Mouse (Mus musculus) MEL (cell line): ENCODE results near the gene Oip5. TPM values are rescaled to one million over a fixed set of nuclear protein-coding genes. Genes with fewer than 3 reads are reported as not detected.
A peak's percentile ranks its signal among the peaks of the same experiment; 100 is the strongest.

Experiments used
- DNase-seq: peaks from one replicate; pipeline ENCODE4 v3.0.0; 2011; ENCODE audit warnings: low read depth, low spot score
- H3K27ac ChIP-seq: 2 replicates; pipeline ENCODE4 v1.5.1; 2012; ENCODE audit warnings: low read depth, mild to moderate bottlenecking, control low read depth, low read length, moderate library complexity; ENCODE audit not compliant: control insufficient read depth
- H3K27me3 ChIP-seq, 2 experiments: fragments of 150-350 bp in 1 of 2; sonication (generic) in 1 of 2; 2 replicates each; pipeline ENCODE4 v1.6.1; 2012; ENCODE audit warnings: low read length in 2 of 2, mild to moderate bottlenecking in 2 of 2, improper control_type of control experiment in 1 of 2, moderate library complexity in 1 of 2; ENCODE audit not compliant: insufficient read depth in 2 of 2, control insufficient read depth in 1 of 2
- H3K36me3 ChIP-seq, 2 experiments: 2 replicates each; pipeline ENCODE4 v1.6.1; 2012 to 2014; ENCODE audit warnings: low read length in 2 of 2, improper control_type of control experiment in 1 of 2, inconsistent platforms in 1 of 2, mild to moderate bottlenecking in 1 of 2; ENCODE audit not compliant: insufficient read depth in 2 of 2, control insufficient read depth in 1 of 2
- H3K4me1 ChIP-seq, 2 experiments: fragments of 150-350 bp in 1 of 2; sonication (generic) in 1 of 2; 2 replicates each; pipeline ENCODE4 v1.6.1; 2012; ENCODE audit warnings: low read length in 2 of 2, improper control_type of control experiment in 1 of 2, mild to moderate bottlenecking in 1 of 2; ENCODE audit not compliant: insufficient read depth in 2 of 2, control insufficient read depth in 1 of 2
- H3K4me3 ChIP-seq, 2 experiments: fragments of 150-350 bp in 1 of 2; sonication (generic) in 1 of 2; 2 replicates each; pipeline ENCODE4 v1.5.1; 2012; ENCODE audit warnings: low read depth in 2 of 2, low read length in 2 of 2, mild to moderate bottlenecking in 2 of 2, moderate library complexity in 2 of 2, control low read depth in 1 of 2, improper control_type of control experiment in 1 of 2; ENCODE audit not compliant: control insufficient read depth in 1 of 2, insufficient read depth in 1 of 2
- H3K79me2 ChIP-seq: 2 replicates; pipeline ENCODE4 v1.6.1; 2012; ENCODE audit warnings: mild to moderate bottlenecking, low read length, moderate library complexity; ENCODE audit not compliant: control insufficient read depth, poor library complexity, insufficient read depth
- H3K9ac ChIP-seq: 2 replicates; pipeline ENCODE4 v1.6.1; 2012; ENCODE audit warnings: low read depth, mild to moderate bottlenecking, control low read depth, low read length, moderate library complexity; ENCODE audit not compliant: control insufficient read depth, poor library complexity, severe bottlenecking
- H3K9me3 ChIP-seq: fragments of 150-350 bp; sonication (generic); replicated peaks from 2 replicates; pipeline ENCODE4 v1.6.1; 2012; ENCODE audit warnings: mild to moderate bottlenecking, low read length, improper control_type of control experiment, moderate library complexity; ENCODE audit not compliant: insufficient read depth
- BHLHE40 ChIP-seq: IDR thresholded peaks from 2 replicates; pipeline ENCODE4 v1.6.1; 2012; ENCODE audit warnings: low read depth, mild to moderate bottlenecking, inconsistent platforms, low read length, improper control_type of control experiment, borderline replicate concordance
- CHD2 ChIP-seq: IDR thresholded peaks from 2 replicates; pipeline ENCODE4 v1.6.1; 2011; ENCODE audit warnings: low read length, improper control_type of control experiment
- E2F4 ChIP-seq: IDR thresholded peaks from 2 replicates; pipeline ENCODE4 v1.6.1; 2011; ENCODE audit warnings: low read depth, low read length, improper control_type of control experiment, borderline replicate concordance
- ETS1 ChIP-seq: IDR thresholded peaks from 2 replicates; pipeline ENCODE4 v1.6.1; 2012; ENCODE audit warnings: low read depth, mild to moderate bottlenecking, inconsistent platforms, low read length, improper control_type of control experiment, moderate library complexity
- HCFC1 ChIP-seq: IDR thresholded peaks from 2 replicates; pipeline ENCODE4 v1.6.1; 2012; ENCODE audit warnings: low read depth, mild to moderate bottlenecking, inconsistent platforms, low read length, improper control_type of control experiment, moderate library complexity
- KAT2A ChIP-seq: conservative IDR thresholded peaks from 2 replicates; pipeline ENCODE4 v1.6.1; 2012; ENCODE audit warnings: low read depth, low read length, improper control_type of control experiment, inconsistent platforms
- MAX ChIP-seq: IDR thresholded peaks from 2 replicates; pipeline ENCODE4 v1.6.1; 2011; ENCODE audit warnings: low read length, improper control_type of control experiment
- NELFE ChIP-seq: IDR thresholded peaks from 2 replicates; pipeline ENCODE4 v1.6.1; 2011; ENCODE audit warnings: low read depth, low read length, improper control_type of control experiment
- POLR2A ChIP-seq, 2 experiments: IDR thresholded peaks; 2 replicates each; pipeline ENCODE4 v1.6.1; 2011 to 2012; ENCODE audit warnings: low read length in 2 of 2, mild to moderate bottlenecking in 2 of 2, control low read depth in 1 of 2, improper control_type of control experiment in 1 of 2, low read depth in 1 of 2, moderate library complexity in 1 of 2; ENCODE audit not compliant: control insufficient read depth in 1 of 2, insufficient read depth in 1 of 2, poor library complexity in 1 of 2
- POLR2AphosphoS2 ChIP-seq: IDR thresholded peaks from 2 replicates; pipeline ENCODE4 v1.6.1; 2011; ENCODE audit warnings: low read length, improper control_type of control experiment
- POLR2AphosphoS5 ChIP-seq: IDR thresholded peaks from 2 replicates; pipeline ENCODE4 v1.6.1; 2012; ENCODE audit warnings: low read depth, borderline replicate concordance, mild to moderate bottlenecking, inconsistent platforms, low read length, moderate library complexity, mixed read lengths
- SIN3A ChIP-seq: IDR thresholded peaks from 2 replicates; pipeline ENCODE4 v1.6.1; 2012; ENCODE audit warnings: low read length, improper control_type of control experiment, inconsistent platforms
- SMC3 ChIP-seq: IDR thresholded peaks from 2 replicates; pipeline ENCODE4 v1.6.1; 2011; ENCODE audit warnings: low read depth, low read length, improper control_type of control experiment
- TBP ChIP-seq: IDR thresholded peaks from 2 replicates; pipeline ENCODE4 v1.8.0; 2011; ENCODE audit warnings: low read depth, low read length, improper control_type of control experiment
- TCF12 ChIP-seq: IDR thresholded peaks from 2 replicates; pipeline ENCODE4 v1.6.1; 2014; ENCODE audit warnings: low read depth, mild to moderate bottlenecking, inconsistent platforms, low read length, improper control_type of control experiment, moderate library complexity
- UBTF ChIP-seq: IDR thresholded peaks from 2 replicates; pipeline ENCODE4 v1.6.1; 2012; ENCODE audit warnings: low read depth, mild to moderate bottlenecking, inconsistent platforms, low read length, improper control_type of control experiment, moderate library complexity, borderline replicate concordance; ENCODE audit not compliant: insufficient read depth
- USF1 ChIP-seq: IDR thresholded peaks from 2 replicates; pipeline ENCODE4 v1.6.1; 2014; ENCODE audit warnings: low read depth, mild to moderate bottlenecking, inconsistent platforms, low read length, improper control_type of control experiment, moderate library complexity
- USF2 ChIP-seq, 2 experiments: IDR thresholded peaks; 2 replicates each; pipeline ENCODE4 v1.6.1; 2011 to 2012; ENCODE audit warnings: improper control_type of control experiment in 2 of 2, low read length in 2 of 2, borderline replicate concordance in 1 of 2, inconsistent platforms in 1 of 2, low read depth in 1 of 2, mild to moderate bottlenecking in 1 of 2; ENCODE audit not compliant: insufficient read depth in 1 of 2
- ZMIZ1 ChIP-seq: IDR thresholded peaks from 2 replicates; pipeline ENCODE4 v1.6.1; 2012; ENCODE audit warnings: low read depth, mild to moderate bottlenecking, inconsistent platforms, low read length, improper control_type of control experiment, moderate library complexity
- ZNF384 ChIP-seq: IDR thresholded peaks from 2 replicates; pipeline ENCODE4 v1.6.1; 2012; ENCODE audit warnings: low read depth, mild to moderate bottlenecking, inconsistent platforms, low read length, improper control_type of control experiment
- polyA plus RNA-seq, 2 experiments: library from polyadenylated mRNA; stranded (reverse) in 1 of 2; unstranded in 1 of 2; fragments of >175 nt in 1 of 2; fragments of >200 nt in 1 of 2; gene quantifications; 2 replicates each; pipeline versions ENCODE4 v1.2.1 to v1.2.4; 2012; ENCODE audit warnings: low replicate concordance in 2 of 2, low read depth in 1 of 2; ENCODE audit not compliant: insufficient read length in 2 of 2, insufficient read depth in 1 of 2, missing spikeins in 1 of 2
- total RNA-seq: library from RNA; depleted of rRNA; stranded (reverse); fragments of 300-350 nt; gene quantifications from 2 replicates; pipeline ENCODE4 v1.2.3, GENCODE M21; 2012

The Oip5 gene
- total and polyA plus RNA-seq, 3 experiments: 18.1 to 29.6 TPM; not detected in 1

GRCm38 (mm10) chr2:119595308-119595707 is 23.0 kb downstream of the Oip5 start:
- peaks cover 20 to 34% of the 10 kb centered on the region in 2 experiments for H3K36me3 ChIP-seq
- H3K9me3 ChIP-seq: no peaks in the 10 kb centered on the region
- peak overlapping the region; percentile 93 for H3K9ac ChIP-seq
- DNase-seq: no peak
- peak overlapping the region; percentile 95 to 96 for H3K4me3 ChIP-seq
- peaks cover 22% of the 10 kb centered on the region for H3K79me2 ChIP-seq
- H3K4me1 ChIP-seq: peaks cover 7 to 12% of the 10 kb centered on the region in 2 experiments
- H3K27ac ChIP-seq: no peak overlapping the region
- TF ChIP-seq MAX (no peak), POLR2AphosphoS5 (no peak), ZNF384 (peak; percentile 65; the same call in 1 of the 2 replicates), USF2 (IDR thresholded peaks at IDR 0.05; ENCODE audit: borderline replicate concordance in 1 of 2, insufficient read depth in 1 of 2, low read depth in 1 of 2, low read length in 2 of 2) (no peak)
- H3K27me3 ChIP-seq: no peaks in the 10 kb centered on the region

GRCm38 (mm10) chr2:119594113-119594981 is 23.9 kb downstream of the Oip5 start:
- H3K9me3 ChIP-seq: no peaks in the 10 kb centered on the region
- no peaks in the 10 kb centered on the region for H3K27me3 ChIP-seq
- H3K79me2 ChIP-seq: peaks cover 19% of the 10 kb centered on the region
- peak; percentile 97 for DNase-seq
- TF ChIP-seq USF1 (no peak), POLR2A (IDR thresholded peaks at IDR 0.05; ENCODE audit: control insufficient read depth in 1 of 2, insufficient read depth in 1 of 2, low read depth in 1 of 2, low read length in 2 of 2, poor library complexity in 1 of 2) (peak; percentile 80 to 90), MAX (no peak), BHLHE40 (no peak), HCFC1 (peak; percentile 69), SIN3A (no peak; the same call in 1 of the 2 replicates), CHD2 (peak; percentile 82), UBTF (0 out of 2 replicates have a peak, but pooled peaks have one; percentile 65), KAT2A (no peak), SMC3 (no peak), ZNF384 (peak; percentile 77), POLR2AphosphoS2 (peak; percentile 53; the same call in 1 of the 2 replicates), ZMIZ1 (peak; percentile 88; the same call in 1 of the 2 replicates), TBP (peak; percentile 83), ETS1 (no peak), NELFE (peak; percentile 57), E2F4 (peak; percentile 96), TCF12 (peak; percentile 12; the same call in 1 of the 2 replicates)
- H3K36me3 ChIP-seq: peaks cover 17 to 26% of the 10 kb centered on the region in 2 experiments
- H3K9ac ChIP-seq: peak overlapping the region; percentile 93
- H3K4me3 ChIP-seq: peak overlapping the region; percentile 95 to 96
- H3K27ac ChIP-seq: peak overlapping the region; percentile 74
- H3K4me1 ChIP-seq: peaks cover 7 to 12% of the 10 kb centered on the region in 2 experiments
